Comparison of ENCODE assay signal across 10 mouse cellular contexts in genomic region chr4:155213752-155214054, GRCm38 (mm10). TPM values are rescaled to one million over a fixed set of nuclear protein-coding genes. Genes with fewer than 3 reads are reported as not detected.
A peak's percentile ranks its signal among the peaks of the same experiment; 100 is the strongest.
DNase-seq lines count a peak whose midpoint lies in the region; ATAC-seq lines count a peak whose summit lies in the region.
"Had no signal": no experiment of that assay in that cellular context is flagged by ENCODE, and none has a peak within 500 bp of the region (broad histone marks: within the 10 kb centered on the region; RNA-seq: fewer than 3 reads in every experiment).

No protein-coding gene starts in this region.

- H3K4me1 ChIP-seq in hindbrain, embryonic 10.5 days (replicated peaks) = peaks cover 95% of the 10 kb centered on the region
- peaks cover 23% of the 10 kb centered on the region for H3K4me1 ChIP-seq in hindbrain, embryonic 11.5 days (replicated peaks; ENCODE audit: control insufficient read depth, insufficient read depth, low read length)
- H3K4me1 ChIP-seq in embryonic facial prominence, embryonic 10.5 days = peaks cover 84% of the 10 kb centered on the region
- H3K4me1 ChIP-seq in forebrain, embryonic 15.5 days = peaks cover 79% of the 10 kb centered on the region
- peaks cover 84% of the 10 kb centered on the region for H3K4me1 ChIP-seq in limb, embryonic 15.5 days

- no peak overlapping the region for H3K4me2 ChIP-seq in hindbrain, embryonic 11.5 days (replicated peaks; ENCODE audit: low read depth, low read length)
- H3K4me2 ChIP-seq in forebrain, embryonic 15.5 days (replicated peaks) = peak overlapping the region; percentile 31
- no peak overlapping the region; the same call in 1 of the 2 replicates for H3K4me2 ChIP-seq in limb, embryonic 15.5 days

- WGBS in hindbrain, embryonic 10.5 days = 81% methylated on average over 6 of the region's 6 CpGs
- 78% methylated on average over 6 of the region's 6 CpGs for WGBS in hindbrain, embryonic 11.5 days
- 84% methylated on average over 6 of the region's 6 CpGs for WGBS in embryonic facial prominence, embryonic 10.5 days
- WGBS in forebrain, embryonic 15.5 days = 25% methylated on average over 6 of the region's 6 CpGs
- 67% methylated on average over 6 of the region's 6 CpGs for WGBS in limb, embryonic 15.5 days

- peaks cover 3% of the 10 kb centered on the region; the same call in 1 of the 2 replicates for H3K9me3 ChIP-seq in hindbrain, embryonic 10.5 days
- no peaks in the 10 kb centered on the region for H3K9me3 ChIP-seq in hindbrain, embryonic 11.5 days (ENCODE audit: control insufficient read depth, low read length)
- H3K9me3 ChIP-seq in embryonic facial prominence, embryonic 10.5 days = no peaks in the 10 kb centered on the region
- H3K9me3 ChIP-seq in forebrain, embryonic 15.5 days = no peaks in the 10 kb centered on the region
- no peaks in the 10 kb centered on the region for H3K9me3 ChIP-seq in limb, embryonic 15.5 days
- H3K9me3 ChIP-seq: heart, embryonic 10.5 days had no signal

- no peak for ATAC-seq in hindbrain, embryonic 11.5 days (ENCODE audit: low FRiP score)
- ATAC-seq in forebrain, embryonic 15.5 days (replicated peaks) = no peak
- ATAC-seq in limb, embryonic 15.5 days (ENCODE audit: insufficient number of reproducible peaks, low FRiP score, low TSS enrichment, low read depth) = no peak
- no peak for ATAC-seq in CD4-positive, CD25-positive, alpha-beta regulatory T cell, adult 4 months

- H3K9ac ChIP-seq in hindbrain, embryonic 11.5 days (ENCODE audit: low read depth, low read length) = no peak overlapping the region
- H3K9ac ChIP-seq in forebrain, embryonic 15.5 days (replicated peaks) = no peak overlapping the region
- no peak overlapping the region for H3K9ac ChIP-seq in limb, embryonic 15.5 days

- no peaks in the 10 kb centered on the region for H3K27me3 ChIP-seq in hindbrain, embryonic 10.5 days (ENCODE audit: insufficient read depth, poor library complexity, severe bottlenecking)
- no peaks in the 10 kb centered on the region for H3K27me3 ChIP-seq in hindbrain, embryonic 11.5 days (ENCODE audit: control insufficient read depth, insufficient read depth, low read length)
- no peaks in the 10 kb centered on the region for H3K27me3 ChIP-seq in embryonic facial prominence, embryonic 10.5 days (replicated peaks; ENCODE audit: low read depth, poor library complexity, severe bottlenecking)
- H3K27me3 ChIP-seq in forebrain, embryonic 15.5 days = no peaks in the 10 kb centered on the region
- no peaks in the 10 kb centered on the region for H3K27me3 ChIP-seq in limb, embryonic 15.5 days

- H3K4me3 ChIP-seq in hindbrain, embryonic 10.5 days = peak overlapping the region; percentile 1; the same call in 1 of the 2 replicates
- H3K4me3 ChIP-seq in hindbrain, embryonic 11.5 days (ENCODE audit: low read depth, low read length) = no peak overlapping the region
- H3K4me3 ChIP-seq in embryonic facial prominence, embryonic 10.5 days = peak overlapping the region; percentile 2; the same call in 1 of the 2 replicates
- no peak overlapping the region for H3K4me3 ChIP-seq in forebrain, embryonic 15.5 days
- H3K4me3 ChIP-seq in limb, embryonic 15.5 days = no peak overlapping the region
- H3K4me3 ChIP-seq: heart, embryonic 10.5 days had no signal

- peaks cover 46% of the 10 kb centered on the region for H3K36me3 ChIP-seq in hindbrain, embryonic 10.5 days
- H3K36me3 ChIP-seq in hindbrain, embryonic 11.5 days (ENCODE audit: control insufficient read depth, insufficient read depth, low read length) = no peaks in the 10 kb centered on the region
- peaks cover 47% of the 10 kb centered on the region for H3K36me3 ChIP-seq in embryonic facial prominence, embryonic 10.5 days (replicated peaks)
- H3K36me3 ChIP-seq in forebrain, embryonic 15.5 days = no peaks in the 10 kb centered on the region
- H3K36me3 ChIP-seq in limb, embryonic 15.5 days = peaks cover 26% of the 10 kb centered on the region

- DNase-seq in hindbrain, embryonic 10.5 days (ENCODE audit: low spot score) = no peak
- DNase-seq in hindbrain, embryonic 11.5 days (ENCODE audit: low spot score) = no peak
- DNase-seq in embryonic facial prominence, embryonic 10.5 days (ENCODE audit: low spot score) = no peak
- no peak for DNase-seq in kidney, adult 18-20 months
- DNase-seq in adrenal gland, adult 18-20 months (ENCODE audit: low spot score in 2 of 2) = no peak
- DNase-seq: kidney, adult 2 months had no signal

- H3K27ac ChIP-seq in hindbrain, embryonic 10.5 days = 0 out of 2 replicates have a peak overlapping the region, but pooled peaks have one; percentile 29
- no peak overlapping the region for H3K27ac ChIP-seq in hindbrain, embryonic 11.5 days (ENCODE audit: low read depth, low read length)
- no peak overlapping the region for H3K27ac ChIP-seq in embryonic facial prominence, embryonic 10.5 days (replicated peaks)
- peak overlapping the region; percentile 62 for H3K27ac ChIP-seq in forebrain, embryonic 15.5 days (replicated peaks)
- 0 out of 2 replicates have a peak overlapping the region, but pooled peaks have one; percentile 11 for H3K27ac ChIP-seq in limb, embryonic 15.5 days
- H3K27ac ChIP-seq: heart, embryonic 10.5 days had no signal

RNA-seq across cellular contexts. Expression of gene Ski, which starts 8.7 kb away (rescaled TPM):
- 9.3 and 10.1 TPM in 2 replicates for polyA plus RNA-seq in hindbrain, embryonic 10.5 days (2016; fragmentation: Nextera tagmentation; extraction: Ambion mirVana)
- polyA plus RNA-seq in hindbrain, embryonic 11.5 days (2014; fragmentation: Nextera tagmentation; extraction: Ambion mirVana) = 13.4 and 21.0 TPM in 2 replicates
- polyA plus RNA-seq in embryonic facial prominence, embryonic 10.5 days (2016; fragmentation: Nextera tagmentation; extraction: Ambion mirVana) = 8.5 and 10.7 TPM in 2 replicates
- 14.3 TPM in 2 replicates for polyA plus RNA-seq in forebrain, embryonic 15.5 days (2015; fragmentation: Nextera tagmentation; extraction: Ambion mirVana)
- polyA plus RNA-seq in limb, embryonic 15.5 days (2015; fragmentation: Nextera tagmentation; extraction: Ambion mirVana) = 25.2 and 26.8 TPM in 2 replicates
- 10 to 100 TPM; 20.6 to 28.2 TPM for polyA plus RNA-seq in CD4-positive, CD25-positive, alpha-beta regulatory T cell, adult 4 months (2017; shearing (Covaris generic))
- 10 to 100 TPM; 47.5 to 60.6 TPM for total RNA-seq in adrenal gland, adult 18-20 months (2021)

RNA-seq across cellular contexts. Expression of gene Faap20, which starts 35.9 kb away (rescaled TPM):
- polyA plus RNA-seq in hindbrain, embryonic 10.5 days (2016; fragmentation: Nextera tagmentation; extraction: Ambion mirVana) = 115 and 118 TPM in 2 replicates
- polyA plus RNA-seq in hindbrain, embryonic 11.5 days (2014; fragmentation: Nextera tagmentation; extraction: Ambion mirVana) = 99.0 and 99.3 TPM in 2 replicates
- polyA plus RNA-seq in embryonic facial prominence, embryonic 10.5 days (2016; fragmentation: Nextera tagmentation; extraction: Ambion mirVana) = 99.6 and 100 TPM in 2 replicates
- polyA plus RNA-seq in forebrain, embryonic 15.5 days (2015; fragmentation: Nextera tagmentation; extraction: Ambion mirVana) = 88.2 and 89.3 TPM in 2 replicates
- 74.0 and 76.2 TPM in 2 replicates for polyA plus RNA-seq in limb, embryonic 15.5 days (2015; fragmentation: Nextera tagmentation; extraction: Ambion mirVana)
- 10 to 100 TPM; 50.4 to 58.5 TPM for polyA plus RNA-seq in CD4-positive, CD25-positive, alpha-beta regulatory T cell, adult 4 months (2017; shearing (Covaris generic))
- total RNA-seq in adrenal gland, adult 18-20 months (2021) = 10 to 100 TPM; 46.6 to 54.5 TPM

Comparison
In these comparisons a context has a peak if more than half of its experiments do, and no peak if none do; other contexts are left out.
1. H3K27ac ChIP-seq: peak in hindbrain, embryonic 10.5 days (single experiment), forebrain, embryonic 15.5 days (single experiment) and limb, embryonic 15.5 days (single experiment); none in hindbrain, embryonic 11.5 days (single experiment) and embryonic facial prominence, embryonic 10.5 days (single experiment).
2. H3K4me3 ChIP-seq: peak in hindbrain, embryonic 10.5 days (single experiment) and embryonic facial prominence, embryonic 10.5 days (single experiment); none in hindbrain, embryonic 11.5 days (single experiment), forebrain, embryonic 15.5 days (single experiment) and limb, embryonic 15.5 days (single experiment).